Mouse (Mus musculus) CH12.LX (cell line): Measurements from ENCODE around the gene Clec1b. TPM values are rescaled to one million over a fixed set of nuclear protein-coding genes. Genes with fewer than 3 reads are reported as not detected.

Experiments
- DNase-seq: peaks from one replicate; pipeline ENCODE4 v3.0.0-alpha.2; 2013; ENCODE audit errors: extremely low read depth
- H3K27ac ChIP-seq: 2 replicates; pipeline ENCODE4 v1.5.1; 2012; ENCODE audit warnings: low read depth, mild to moderate bottlenecking, control low read depth, moderate library complexity; ENCODE audit not compliant: insufficient read depth
- H3K27me3 ChIP-seq: replicated peaks from 2 replicates; pipeline ENCODE3; 2012; ENCODE audit warnings: inconsistent platforms
- H3K36me3 ChIP-seq, 2 experiments: replicated peaks in 1 of 2; 2 replicates each; pipeline versions ENCODE3 to v1.6.1; 2012; ENCODE audit warnings: inconsistent platforms in 1 of 2, low read length in 1 of 2, mild to moderate bottlenecking in 1 of 2, mixed read lengths in 1 of 2, moderate library complexity in 1 of 2; ENCODE audit not compliant: control insufficient read depth in 1 of 2, insufficient read depth in 1 of 2
- H3K4me1 ChIP-seq, 2 experiments: 2 replicates each; pipeline ENCODE4 v1.6.1; 2012; ENCODE audit warnings: inconsistent platforms in 1 of 2, moderate library complexity in 1 of 2; ENCODE audit not compliant: insufficient read depth in 2 of 2, control insufficient read depth in 1 of 2
- H3K4me2 ChIP-seq: 2 replicates; pipeline ENCODE4 v1.6.1; 2012; ENCODE audit warnings: low read depth, mild to moderate bottlenecking, control low read depth; ENCODE audit not compliant: poor library complexity, insufficient read depth, severe bottlenecking
- H3K4me3 ChIP-seq, 3 experiments: fragments of 150-350 bp in 1 of 3; sonication (generic) in 1 of 3; replicated peaks in 1 of 3; 2 replicates each; pipeline versions ENCODE3 to v1.5.1; 2011 to 2012; ENCODE audit warnings: low read depth in 2 of 3, low read length in 2 of 3, mild to moderate bottlenecking in 2 of 3, moderate library complexity in 2 of 3, control low read depth in 1 of 3, improper control_type of control experiment in 1 of 3, inconsistent platforms in 1 of 3, mixed read lengths in 1 of 3; ENCODE audit not compliant: poor library complexity in 1 of 3
- H3K79me2 ChIP-seq: replicated peaks from 2 replicates; pipeline ENCODE4 v1.6.1; 2012; ENCODE audit warnings: mild to moderate bottlenecking, moderate library complexity; ENCODE audit not compliant: control insufficient read depth, poor library complexity, insufficient read depth, severe bottlenecking; ENCODE audit errors: extremely low read depth
- H3K9ac ChIP-seq: 2 replicates; pipeline ENCODE4 v1.6.1; 2012; ENCODE audit warnings: low read depth, mild to moderate bottlenecking, control low read depth, moderate library complexity; ENCODE audit not compliant: insufficient read depth
- H3K9me3 ChIP-seq: replicated peaks from 2 replicates; pipeline ENCODE3; 2012; ENCODE audit warnings: low read length, inconsistent platforms, mixed read lengths
- BHLHE40 ChIP-seq: IDR thresholded peaks from 2 replicates; pipeline ENCODE4 v1.6.1; 2011; ENCODE audit warnings: mild to moderate bottlenecking, low read depth, low read length, improper control_type of control experiment
- CTCF ChIP-seq, 2 experiments: IDR thresholded peaks in 1 of 2; conservative IDR thresholded peaks in 1 of 2; 2 replicates each; pipeline ENCODE4 v1.5.1; 2011 to 2012; ENCODE audit warnings: low read depth in 2 of 2, low read length in 2 of 2, improper control_type of control experiment in 1 of 2, inconsistent platforms in 1 of 2, mild to moderate bottlenecking in 1 of 2, moderate library complexity in 1 of 2
- EP300 ChIP-seq: IDR thresholded peaks from 2 replicates; pipeline ENCODE4 v1.6.1; 2011; ENCODE audit warnings: low read length, improper control_type of control experiment
- ETS1 ChIP-seq: conservative IDR thresholded peaks from 2 replicates; pipeline ENCODE4 v1.6.1; 2012; ENCODE audit warnings: low read depth, mild to moderate bottlenecking, inconsistent platforms, low read length, improper control_type of control experiment, moderate library complexity
- GABPA ChIP-seq: IDR thresholded peaks from 2 replicates; pipeline ENCODE4 v1.6.1; 2012; ENCODE audit warnings: low read depth, low read length, improper control_type of control experiment, inconsistent platforms; ENCODE audit not compliant: insufficient replicate concordance
- HCFC1 ChIP-seq: IDR thresholded peaks from 2 replicates; pipeline ENCODE4 v1.6.1; 2012; ENCODE audit warnings: low read depth, mild to moderate bottlenecking, inconsistent platforms, low read length, improper control_type of control experiment
- IRF4 ChIP-seq: IDR thresholded peaks from 2 replicates; pipeline ENCODE4 v1.6.1; 2014; ENCODE audit warnings: low read depth, mild to moderate bottlenecking, inconsistent platforms, low read length, improper control_type of control experiment
- MAX ChIP-seq: IDR thresholded peaks from 2 replicates; pipeline ENCODE4 v1.6.1; 2011; ENCODE audit warnings: low read length, improper control_type of control experiment
- MEF2A ChIP-seq: IDR thresholded peaks from 2 replicates; pipeline ENCODE4 v1.6.1; 2014; ENCODE audit warnings: low read depth, mild to moderate bottlenecking, inconsistent platforms, low read length, improper control_type of control experiment, borderline replicate concordance
- MXI1 ChIP-seq: IDR thresholded peaks from 2 replicates; pipeline ENCODE4 v1.6.1; 2011; ENCODE audit warnings: mild to moderate bottlenecking, low read depth, low read length, improper control_type of control experiment
- NELFE ChIP-seq: IDR thresholded peaks from 2 replicates; pipeline ENCODE4 v1.6.1; 2011; ENCODE audit warnings: low read depth, low read length, improper control_type of control experiment
- POLR2A ChIP-seq: IDR thresholded peaks from 2 replicates; pipeline ENCODE4 v1.6.1; 2011; ENCODE audit warnings: low read depth, mild to moderate bottlenecking, improper control_type of control experiment, low read length
- POLR2AphosphoS2 ChIP-seq: IDR thresholded peaks from 2 replicates; pipeline ENCODE4 v1.6.1; 2011; ENCODE audit warnings: low read depth, low read length, improper control_type of control experiment
- RCOR1 ChIP-seq: conservative IDR thresholded peaks from 2 replicates; pipeline ENCODE4 v1.6.1; 2012; ENCODE audit warnings: low read depth, mild to moderate bottlenecking, inconsistent platforms, low read length, improper control_type of control experiment
- USF2 ChIP-seq: conservative IDR thresholded peaks from 2 replicates; pipeline ENCODE4 v1.6.1; 2011; ENCODE audit warnings: low read depth, low read length, improper control_type of control experiment
- ZC3H11A ChIP-seq: IDR thresholded peaks from 2 replicates; pipeline ENCODE4 v1.6.1; 2012; ENCODE audit warnings: low read depth, mild to moderate bottlenecking, inconsistent platforms, low read length, improper control_type of control experiment
- ZKSCAN1 ChIP-seq: IDR thresholded peaks from 2 replicates; pipeline ENCODE4 v1.6.1; 2012; ENCODE audit warnings: low read depth, inconsistent platforms, low read length, improper control_type of control experiment, borderline replicate concordance
- ZMIZ1 ChIP-seq: IDR thresholded peaks from 2 replicates; pipeline ENCODE4 v1.6.1; 2012; ENCODE audit warnings: low read depth, mild to moderate bottlenecking, inconsistent platforms, low read length, improper control_type of control experiment
- dilution Hi-C: fragments of 300-500 bp; cut with MboI; formaldehyde crosslinking; loops from 2 replicates; pipeline ENCODE4 v1.14.3; 2020; ENCODE audit warnings: low sequenced_read_pairs; ENCODE audit not compliant: extremely low pct_unique_long_range_greater_than_20kb, extremely low pct_ligation_motif_present
- in situ Hi-C: fragments of 300-500 bp; cut with MboI; formaldehyde crosslinking; loops from 3 replicates; pipeline ENCODE4 v1.14.3; 2019; ENCODE audit warnings: low sequenced_read_pairs, low pct_ligation_motif_present, low pct_unique_long_range_greater_than_20kb, mixed read lengths
- polyA plus RNA-seq: library from polyadenylated mRNA; unstranded; fragments of >175 nt; gene quantifications from 2 replicates; pipeline ENCODE4 v1.2.1, GENCODE M21; 2012; ENCODE audit warnings: low read depth; ENCODE audit not compliant: insufficient read length
- total RNA-seq, 2 experiments: library from RNA; depleted of rRNA; stranded (reverse); fragments of 300-350 nt in 1 of 2; fragments of >200 nt in 1 of 2; gene quantifications; 2 replicates each; pipeline ENCODE4 v1.2.3; 2012 to 2014

The Clec1b gene
- total and polyA plus RNA-seq, 3 experiments, result not detected

- Histone ChIP-seq H3K79me2 (no peaks in the 10 kb centered on the region), H3K27ac (no peak overlapping the region)
- peak; percentile 41 for DNase-seq
- no peak for TF ChIP-seq USF2
- peak; percentile 47; the same call in 1 of the 2 replicates for TF ChIP-seq IRF4
- no peak for TF ChIP-seq NELFE
- TF ChIP-seq MAX, result no peak
- TF ChIP-seq EP300, result peak; percentile 77
- TF ChIP-seq MEF2A, result peak; percentile 40; the same call in 1 of the 2 replicates
- TF ChIP-seq MXI1, result no peak
- TF ChIP-seq RCOR1, result no peak
- no peak for TF ChIP-seq POLR2A
- no peak for TF ChIP-seq HCFC1
- TF ChIP-seq ZKSCAN1, result no peak
- TF ChIP-seq, all 38 proteins: peak for 3
- peaks cover 0 to 24% of the 10 kb centered on the region in 2 experiments; a peak in 2 of 4 replicates for H3K4me1 ChIP-seq
- in situ Hi-C loops (loop anchor here (5.0 kb wide), 1 partner anchor 35 kb away; no protein-coding TSS in a partner anchor), dilution Hi-C loops (no loop called here)
- H3K36me3 ChIP-seq, result no peaks in the 10 kb centered on the region
- no peaks in the 10 kb centered on the region for H3K27me3 ChIP-seq
- no peak overlapping the region; the same call in 1 of the 2 replicates for H3K4me2 ChIP-seq
- H3K4me3 ChIP-seq, result no peak overlapping the region
- no peaks in the 10 kb centered on the region for H3K9me3 ChIP-seq
- H3K9ac ChIP-seq, result 0 out of 2 replicates have a peak overlapping the region, but pooled peaks have one; percentile 6
Observed at GRCm38 (mm10) chr6:129407324-129407723, 10.2 kb downstream of the Clec1b start.

- no peak within 1 kb of the TSS for H3K9ac ChIP-seq
- H3K4me3 ChIP-seq, result no peak within 1 kb of the TSS
- no peak for DNase-seq
- no peak within 1 kb of the TSS for H3K4me2 ChIP-seq
- H3K27ac ChIP-seq, result no peak within 1 kb of the TSS
- in situ Hi-C loops, result loop anchor here (5.0 kb wide), 1 partner anchor 34 kb away; no protein-coding TSS in a partner anchor
- no peaks in the 10 kb centered on the region for H3K9me3 ChIP-seq
- no peak for TF ChIP-seq CTCF (conservative IDR thresholded peaks at IDR 0.05 in 1 of 2, IDR thresholded peaks at IDR 0.05 in 1 of 2; ENCODE audit: low read depth in 2 of 2, low read length in 2 of 2)
- TF ChIP-seq BHLHE40, result no peak
- no peak for TF ChIP-seq GABPA
- no peak for TF ChIP-seq POLR2A
- TF ChIP-seq ETS1, result no peak
- TF ChIP-seq ZC3H11A, result no peak
- TF ChIP-seq RCOR1, result no peak
- TF ChIP-seq POLR2AphosphoS2, result no peak
- no peak for TF ChIP-seq ZMIZ1
- no peak for TF ChIP-seq USF2
- H3K36me3 ChIP-seq, result no peaks in the 10 kb centered on the region
- H3K27me3 ChIP-seq, result no peaks in the 10 kb centered on the region
- dilution Hi-C loops, result no loop called here
- peaks cover 0 to 19% of the 10 kb centered on the region in 2 experiments; a peak in 2 of 4 replicates for H3K4me1 ChIP-seq
- no peaks in the 10 kb centered on the region for H3K79me2 ChIP-seq
Observed at GRCm38 (mm10) chr6:129408562-129408961, 11.5 kb downstream of the Clec1b start, which contains the start of gene Clec9a. Clec9a (plus strand) TSS chr6:129408862.
